Mouse (Mus musculus) hindlimb bud, embryonic 11.5 days (tissue): Measurements from ENCODE around the gene Map2k5.

Source experiments
- DNase-seq: peaks from one replicate; pipeline ENCODE4 v3.0.0-alpha.2; 2012; ENCODE audit warnings: low read depth, low spot score; ENCODE audit errors: extremely low spot score

Map2k5 gene

GRCm38 (mm10) chr9:63269839-63270238 lies 107.9 kb downstream of the Map2k5 start:
- no peak for DNase-seq

- no peak for DNase-seq
Measured at GRCm38 (mm10) chr9:63263188-63263587, 114.5 kb downstream of the Map2k5 start.

- DNase-seq: no peak
Measured at GRCm38 (mm10) chr9:63258768-63259167, 118.9 kb downstream of the Map2k5 start.

- no peak for DNase-seq
Measured at GRCm38 (mm10) chr9:63257739-63258138, 120.0 kb downstream of the Map2k5 start.

- DNase-seq: no peak
Measured at GRCm38 (mm10) chr9:63250841-63251626, 126.7 kb downstream of the Map2k5 start.

GRCm38 (mm10) chr9:63248095-63248787 lies 129.5 kb downstream of the Map2k5 start:
- DNase-seq: no peak

- DNase-seq: no peak
Measured at GRCm38 (mm10) chr9:63246568-63247169, 131.0 kb downstream of the Map2k5 start.

GRCm38 (mm10) chr9:63241961-63242360 lies 135.7 kb downstream of the Map2k5 start:
- peak; percentile 53 for DNase-seq

- DNase-seq: peak; percentile 28
Measured at GRCm38 (mm10) chr9:63241241-63241640, 136.5 kb downstream of the Map2k5 start.

GRCm38 (mm10) chr9:63234356-63234755 lies 143.3 kb downstream of the Map2k5 start:
- DNase-seq: no peak

- DNase-seq: no peak
Measured at GRCm38 (mm10) chr9:63230289-63230688, 147.4 kb downstream of the Map2k5 start.

GRCm38 (mm10) chr9:63229124-63229523 lies 148.6 kb downstream of the Map2k5 start:
- no peak for DNase-seq

- DNase-seq: no peak
Measured at GRCm38 (mm10) chr9:63222161-63222560, 155.5 kb downstream of the Map2k5 start.

- no peak for DNase-seq
Measured at GRCm38 (mm10) chr9:63219851-63220250, 157.9 kb downstream of the Map2k5 start.

- no peak for DNase-seq
Measured at GRCm38 (mm10) chr9:63215031-63215430, 162.7 kb downstream of the Map2k5 start.

- no peak for DNase-seq
Measured at GRCm38 (mm10) chr9:63206769-63207276, 170.9 kb downstream of the Map2k5 start.

GRCm38 (mm10) chr9:63203461-63203860 lies 174.2 kb downstream of the Map2k5 start:
- DNase-seq: no peak

- no peak for DNase-seq
Measured at GRCm38 (mm10) chr9:63201376-63202323, 176.1 kb downstream of the Map2k5 start.

GRCm38 (mm10) chr9:63197252-63197651 lies 180.4 kb downstream of the Map2k5 start:
- no peak for DNase-seq

GRCm38 (mm10) chr9:63196114-63196682 lies 181.5 kb downstream of the Map2k5 start:
- DNase-seq: no peak
